Mouse (Mus musculus) liver, embryonic 14.5 days (tissue): ENCODE data around the gene Cox5b. TPM values are rescaled to one million over a fixed set of nuclear protein-coding genes. Genes with fewer than 3 reads are reported as not detected.
"Not testable (repeated sequence)": the region's sequence is repeated elsewhere in the genome, so short reads cannot be mapped to it uniquely, and the experiment has no call there.

Experiments used
- ATAC-seq: fragments of 200-750 bp; cut with Nextera tagmentation; 2 replicates; pipeline ENCODE4 v1.8.0; 2017; ENCODE audit warnings: moderate number of reproducible peaks, mild to moderate bottlenecking, moderate library complexity; ENCODE audit not compliant: insufficient read depth
- DNase-seq, 3 experiments: peaks; one replicate each; pipeline ENCODE4 v3.0.0-alpha.2; 2012 to 2013; ENCODE audit warnings: low read depth in 3 of 3, low spot score in 3 of 3
- H3K27ac ChIP-seq: fragments of 300-500 bp; sonication (generic); 2 replicates; pipeline ENCODE4 v1.5.1; 2014; ENCODE audit warnings: moderate library complexity, mild to moderate bottlenecking, control low read depth, inconsistent platforms
- H3K27me3 ChIP-seq: fragments of 300-500 bp; sonication (generic); 2 replicates; pipeline ENCODE4 v1.6.1; 2014; ENCODE audit warnings: mild to moderate bottlenecking, low read length, moderate library complexity; ENCODE audit not compliant: control insufficient read depth, insufficient read depth
- H3K36me3 ChIP-seq: fragments of 300-500 bp; sonication (generic); replicated peaks from 2 replicates; pipeline ENCODE4 v1.6.1; 2014; ENCODE audit warnings: low read depth; ENCODE audit not compliant: control insufficient read depth, insufficient read depth
- H3K4me1 ChIP-seq, 2 experiments: fragments of 200-500 bp in 1 of 2; fragments of 300-500 bp in 1 of 2; sonication (generic) in 1 of 2; replicated peaks; 2 replicates each; pipeline ENCODE4 v1.6.1; 2012 to 2014; ENCODE audit warnings: antibody characterized with exemption in 1 of 2, inconsistent platforms in 1 of 2, low read length in 1 of 2; ENCODE audit not compliant: control insufficient read depth in 2 of 2, insufficient read depth in 2 of 2
- H3K4me2 ChIP-seq: fragments of 300-500 bp; sonication (generic); 2 replicates; pipeline ENCODE4 v1.6.1; 2014; ENCODE audit warnings: low read depth, mild to moderate bottlenecking, control low read depth, moderate library complexity
- H3K4me3 ChIP-seq, 2 experiments: fragments of 200-500 bp in 1 of 2; fragments of 300-500 bp in 1 of 2; sonication (generic) in 1 of 2; 2 replicates each; pipeline ENCODE4 v1.5.1; 2012 to 2014; ENCODE audit warnings: low read depth in 2 of 2, low read length in 2 of 2, mild to moderate bottlenecking in 2 of 2, control low read depth in 1 of 2, inconsistent platforms in 1 of 2, moderate library complexity in 1 of 2; ENCODE audit not compliant: insufficient read depth in 1 of 2
- H3K9ac ChIP-seq: fragments of 300-500 bp; sonication (generic); replicated peaks from 2 replicates; pipeline ENCODE4 v1.6.1; 2014; ENCODE audit warnings: mild to moderate bottlenecking, control low read depth, moderate library complexity
- H3K9me3 ChIP-seq: fragments of 300-500 bp; sonication (generic); 2 replicates; pipeline ENCODE4 v1.6.1; 2016; ENCODE audit warnings: low read length, mixed read lengths; ENCODE audit not compliant: control insufficient read depth
- CTCF ChIP-seq: IDR thresholded peaks from 2 replicates; pipeline ENCODE4 v1.5.1; 2016; ENCODE audit warnings: antibody characterized with exemption, low read depth, control low read depth
- EP300 ChIP-seq: IDR thresholded peaks from 2 replicates; pipeline ENCODE4 v1.6.1; 2016; ENCODE audit warnings: antibody characterized with exemption, low read depth
- WGBS: fragments of 180-500 bp; shearing (Covaris S2); extraction: QIAGEN DNeasy Blood & Tissue Kit; methylation state at CpG from one replicate; pipeline ENCODE4 v1.1.7; 2014; ENCODE audit not compliant: insufficient replicate concordance; 5-methylcytosine and 5-hydroxymethylcytosine counted together
- polyA plus RNA-seq, 2 experiments: library from polyadenylated mRNA; depleted of rRNA in 1 of 2; stranded (reverse) in 1 of 2; unstranded in 1 of 2; fragments of >200 nt; fragmentation: Nextera tagmentation in 1 of 2; extraction: Ambion mirVana in 1 of 2; gene quantifications; 2 replicates each; pipeline versions ENCODE4 v1.2.1 to v1.2.3; 2012 to 2014

Cox5b gene
- polyA plus RNA-seq, 2 experiments = 292 to 515 TPM

GRCm38 (mm10) chr1:36664457-36664856 lies 26.8 kb upstream of the Cox5b start:
- DNase-seq (no peak), ATAC-seq (peak; percentile 43; the same call in 1 of the 2 replicates)
- Histone ChIP-seq H3K4me2 (no peak overlapping the region), H3K27me3 (no peaks in the 10 kb centered on the region), H3K4me1 (peaks cover 3 to 11% of the 10 kb centered on the region in 2 experiments), H3K27ac (no peak overlapping the region), H3K4me3 (no peak overlapping the region), H3K36me3 (no peaks in the 10 kb centered on the region), H3K9ac (no peak overlapping the region), H3K9me3 (no peaks in the 10 kb centered on the region)
- WGBS = 18% methylated on average over 4 of the region's 4 CpGs
- TF ChIP-seq EP300 (no peak), CTCF (peak; percentile 39)

- DNase-seq (no peak), ATAC-seq (no peak)
- Histone ChIP-seq H3K27me3 (no peaks in the 10 kb centered on the region), H3K9me3 (no peaks in the 10 kb centered on the region), H3K4me1 (peaks cover 7 to 19% of the 10 kb centered on the region in 2 experiments), H3K27ac (no peak overlapping the region), H3K4me3 (no peak overlapping the region), H3K9ac (no peak overlapping the region), H3K36me3 (no peaks in the 10 kb centered on the region), H3K4me2 (no peak overlapping the region)
- 79% methylated on average over 11 of the region's 11 CpGs for WGBS
- no peak for TF ChIP-seq EP300
- TF ChIP-seq CTCF = no peak
Measured at GRCm38 (mm10) chr1:36665165-36665723, 26.0 kb upstream of the Cox5b start.

- 63% methylated on average over 4 of the region's 4 CpGs for WGBS
- Histone ChIP-seq H3K4me1 (peaks cover 10 to 24% of the 10 kb centered on the region in 2 experiments), H3K27me3 (no peaks in the 10 kb centered on the region), H3K9me3 (no peaks in the 10 kb centered on the region), H3K27ac (no peak overlapping the region), H3K36me3 (no peaks in the 10 kb centered on the region), H3K9ac (no peak overlapping the region), H3K4me3 (no peak overlapping the region), H3K4me2 (no peak overlapping the region)
- DNase-seq (no peak), ATAC-seq (no peak)
- no peak for TF ChIP-seq CTCF
- no peak for TF ChIP-seq EP300
Measured at GRCm38 (mm10) chr1:36665934-36666333, 25.3 kb upstream of the Cox5b start.

- not testable (repeated sequence) for H3K9me3 ChIP-seq, DNase-seq, ATAC-seq, H3K36me3 ChIP-seq, H3K27ac ChIP-seq, H3K27me3 ChIP-seq, H3K4me2 ChIP-seq, H3K4me3 ChIP-seq, H3K9ac ChIP-seq
- 54% methylated on average over 3 of the region's 4 CpGs for WGBS
- peaks cover 16 to 30% of the 10 kb centered on the region in 2 experiments for H3K4me1 ChIP-seq
Measured at GRCm38 (mm10) chr1:36668007-36668406, 23.2 kb upstream of the Cox5b start.

DNA sequence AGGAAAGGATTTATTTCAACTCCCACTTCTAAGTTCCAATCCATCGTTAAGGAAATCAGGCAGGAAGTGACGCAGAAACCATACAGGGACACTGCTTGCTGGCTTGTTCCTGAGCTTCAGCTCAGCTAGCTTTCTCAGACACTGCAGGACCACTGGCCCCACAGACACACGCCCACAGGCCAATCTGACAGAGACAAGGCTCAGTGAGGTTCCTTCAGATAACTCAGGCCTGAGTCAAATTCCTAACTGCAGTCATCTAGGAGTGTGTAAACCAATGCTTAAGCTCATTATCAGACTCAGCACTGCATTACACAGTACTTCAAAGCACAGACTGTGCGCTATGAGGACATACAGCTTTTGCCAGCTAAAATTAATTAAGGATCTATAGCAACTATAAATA lies 21.0 kb upstream of the Cox5b start:
- Histone ChIP-seq H3K4me1 (peaks cover 13 to 22% of the 10 kb centered on the region in 2 experiments), H3K27ac (no peak overlapping the region), H3K9me3 (no peaks in the 10 kb centered on the region), H3K27me3 (no peaks in the 10 kb centered on the region), H3K9ac (no peak overlapping the region), H3K36me3 (no peaks in the 10 kb centered on the region), H3K4me2 (peak overlapping the region; percentile 0; the same call in 1 of the 2 replicates), H3K4me3 (no peak overlapping the region)
- peak; percentile 65 for TF ChIP-seq EP300
- TF ChIP-seq CTCF = no peak
- peak; percentile 44 to 52 (median 47) for DNase-seq
- peak; percentile 86 for ATAC-seq
- WGBS = 14% methylated on average over 4 of the region's 4 CpGs
